Mouse (Mus musculus) E14TG2a.4 (cell line): ENCODE data around the gene Notch2.

Experiments
- CTCF ChIP-seq: conservative IDR thresholded peaks from 2 replicates; pipeline ENCODE4 v1.5.1; 2014; ENCODE audit warnings: low read length
- NANOG ChIP-seq: IDR thresholded peaks from 2 replicates; pipeline ENCODE4 v1.6.1; 2014; ENCODE audit warnings: borderline replicate concordance, low read length, mixed read lengths
- POU5F1 ChIP-seq: IDR thresholded peaks from 2 replicates; pipeline ENCODE4 v1.6.1; 2014; ENCODE audit warnings: low read length, borderline replicate concordance

DNA sequence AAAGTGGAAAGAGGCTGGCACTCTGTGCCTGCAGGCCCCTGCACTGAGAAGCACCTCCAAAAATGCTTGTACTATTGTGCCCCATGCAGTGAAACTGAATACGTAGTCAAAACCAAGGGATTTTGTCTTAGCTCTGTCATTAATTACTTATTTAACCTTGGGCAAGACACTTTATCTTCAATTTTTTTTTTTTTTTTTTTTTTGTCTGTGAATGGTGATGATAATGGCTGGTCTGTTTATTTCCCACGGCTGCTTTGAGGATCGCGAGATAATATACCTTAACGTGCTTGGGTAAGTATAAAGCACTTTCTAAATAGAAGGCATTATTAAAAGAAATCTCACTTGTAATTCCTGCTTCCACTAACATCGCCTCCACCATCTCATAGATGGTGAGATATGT, 5.2 kb upstream of the Notch2 start:
- TF ChIP-seq CTCF, result no peak
- TF ChIP-seq NANOG, result no peak
- no peak for TF ChIP-seq POU5F1
